Mouse (Mus musculus) forebrain, embryonic 16.5 days (tissue): ENCODE data around the gene Zfp57. TPM values are rescaled to one million over a fixed set of nuclear protein-coding genes. Genes with fewer than 3 reads are reported as not detected.
"Not testable (repeated sequence)": the region's sequence is repeated elsewhere in the genome, so short reads cannot be mapped to it uniquely, and the experiment has no call there.

Experiments
- ATAC-seq: fragments of 200-750 bp; cut with Nextera tagmentation; 2 replicates; pipeline ENCODE4 v1.8.0; 2017; ENCODE audit warnings: mild to moderate bottlenecking, moderate library complexity
- H3K27ac ChIP-seq: fragments of 300-500 bp; sonication (generic); 2 replicates; pipeline ENCODE4 v1.5.1; 2014; ENCODE audit warnings: low read length, control low read depth
- H3K27me3 ChIP-seq: fragments of 300-500 bp; sonication (generic); replicated peaks from 2 replicates; pipeline ENCODE4 v1.6.1; 2014; ENCODE audit warnings: low read length; ENCODE audit not compliant: control insufficient read depth, insufficient read depth
- H3K36me3 ChIP-seq: fragments of 300-500 bp; sonication (generic); 2 replicates; pipeline ENCODE4 v1.6.1; 2014; ENCODE audit not compliant: control insufficient read depth, insufficient read depth
- H3K4me1 ChIP-seq: fragments of 300-500 bp; sonication (generic); replicated peaks from 2 replicates; pipeline ENCODE4 v1.6.1; 2014; ENCODE audit warnings: low read length; ENCODE audit not compliant: control insufficient read depth, insufficient read depth
- H3K4me2 ChIP-seq: fragments of 300-500 bp; sonication (generic); 2 replicates; pipeline ENCODE4 v1.6.1; 2014; ENCODE audit warnings: mild to moderate bottlenecking, low read length, control low read depth
- H3K4me3 ChIP-seq: fragments of 300-500 bp; sonication (generic); replicated peaks from 2 replicates; pipeline ENCODE4 v1.5.1; 2014; ENCODE audit warnings: mild to moderate bottlenecking, low read length, control low read depth
- H3K9ac ChIP-seq: fragments of 300-500 bp; sonication (generic); replicated peaks from 2 replicates; pipeline ENCODE4 v1.6.1; 2014; ENCODE audit warnings: low read depth, low read length, control low read depth
- H3K9me3 ChIP-seq: fragments of 300-500 bp; sonication (generic); 2 replicates; pipeline ENCODE4 v1.6.1; 2016; ENCODE audit warnings: low read length; ENCODE audit not compliant: control insufficient read depth
- WGBS: fragments of 180-500 bp; shearing (Covaris S2); extraction: QIAGEN DNeasy Blood & Tissue Kit; methylation state at CpG from one replicate; pipeline ENCODE4 v1.1.7; 2014; 5-methylcytosine and 5-hydroxymethylcytosine counted together
- polyA plus RNA-seq: library from polyadenylated mRNA; unstranded; fragments of >200 nt; fragmentation: Nextera tagmentation; extraction: Ambion mirVana; gene quantifications from 2 replicates; pipeline ENCODE4 v1.2.1, GENCODE M21; 2015

Gene Zfp57
- polyA plus RNA-seq, 1 experiment from 2014 or later = 383 TPM

- peaks cover 43% of the 10 kb centered on the region for H3K36me3 ChIP-seq
These were observed 7.2 kb downstream of the Zfp57 start for GRCm38 (mm10) chr17:37008161-37008560.

GRCm38 (mm10) chr17:37009460-37010042 lies 8.6 kb downstream of the Zfp57 start:
- no peak overlapping the region for H3K9ac ChIP-seq
- H3K27me3 ChIP-seq = no peaks in the 10 kb centered on the region
- H3K27ac ChIP-seq = no peak overlapping the region
- H3K4me3 ChIP-seq = no peak overlapping the region
- H3K4me1 ChIP-seq = peaks cover 12% of the 10 kb centered on the region
- H3K4me2 ChIP-seq = no peak overlapping the region
- peaks cover 43% of the 10 kb centered on the region for H3K36me3 ChIP-seq
- WGBS = 94% methylated on average over 17 of the region's 17 CpGs
- no peak for ATAC-seq
- H3K9me3 ChIP-seq = no peaks in the 10 kb centered on the region

More at GRCm38 (mm10) chr17:37008161-37008560, 7.2 kb downstream of the Zfp57 start:
- H3K27ac ChIP-seq = no peak overlapping the region
- H3K4me2 ChIP-seq = no peak overlapping the region
- peaks cover 21% of the 10 kb centered on the region for H3K4me1 ChIP-seq
- H3K9ac ChIP-seq = no peak overlapping the region
- no peaks in the 10 kb centered on the region for H3K27me3 ChIP-seq
- no peak for ATAC-seq
- no peaks in the 10 kb centered on the region for H3K9me3 ChIP-seq
- H3K4me3 ChIP-seq = no peak overlapping the region
- 89% methylated on average over 6 of the region's 6 CpGs for WGBS

- Histone ChIP-seq H3K9ac (no peak overlapping the region), H3K27me3 (no peaks in the 10 kb centered on the region), H3K4me1 (0 out of 2 replicates have a peak, but pooled peaks cover 5% of the 10 kb centered on the region), H3K9me3 (no peaks in the 10 kb centered on the region), H3K4me2 (no peak overlapping the region), H3K36me3 (peaks cover 34% of the 10 kb centered on the region), H3K27ac (no peak overlapping the region), H3K4me3 (no peak overlapping the region)
- no peak for ATAC-seq
- WGBS = 69% methylated on average over 3 of the region's 3 CpGs
These were observed 10.8 kb downstream of the Zfp57 start for GRCm38 (mm10) chr17:37011719-37012118.

GRCm38 (mm10) chr17:37012141-37012540 lies 11.2 kb downstream of the Zfp57 start:
- H3K27me3 ChIP-seq = no peaks in the 10 kb centered on the region
- no peak overlapping the region for H3K4me3 ChIP-seq
- WGBS = 91% methylated on average over 5 of the region's 5 CpGs
- no peaks in the 10 kb centered on the region for H3K9me3 ChIP-seq
- H3K4me2 ChIP-seq = no peak overlapping the region
- H3K9ac ChIP-seq = no peak overlapping the region
- H3K27ac ChIP-seq = no peak overlapping the region
- peaks cover 32% of the 10 kb centered on the region for H3K36me3 ChIP-seq
- peak; percentile 14; the same call in 1 of the 2 replicates for ATAC-seq
- H3K4me1 ChIP-seq = 0 out of 2 replicates have a peak, but pooled peaks cover 4% of the 10 kb centered on the region

GRCm38 (mm10) chr17:37016333-37016732 lies 15.4 kb downstream of the Zfp57 start:
- no peaks in the 10 kb centered on the region for H3K36me3 ChIP-seq
- H3K27me3 ChIP-seq = no peaks in the 10 kb centered on the region
- ATAC-seq = no peak
- H3K9ac ChIP-seq = no peak overlapping the region
- H3K4me2 ChIP-seq = no peak overlapping the region
- H3K9me3 ChIP-seq = no peaks in the 10 kb centered on the region
- H3K27ac ChIP-seq = no peak overlapping the region
- no peaks in the 10 kb centered on the region for H3K4me1 ChIP-seq
- H3K4me3 ChIP-seq = no peak overlapping the region

GRCm38 (mm10) chr17:37018328-37018727 lies 17.4 kb downstream of the Zfp57 start:
- no peak for ATAC-seq
- Histone ChIP-seq H3K9ac (no peak overlapping the region), H3K9me3 (no peaks in the 10 kb centered on the region), H3K36me3 (no peaks in the 10 kb centered on the region), H3K4me2 (no peak overlapping the region), H3K4me1 (no peaks in the 10 kb centered on the region), H3K27ac (no peak overlapping the region), H3K27me3 (no peaks in the 10 kb centered on the region), H3K4me3 (no peak overlapping the region)
- WGBS = 46% methylated on average over 3 of the region's 3 CpGs

GRCm38 (mm10) chr17:37019242-37019641 lies 18.3 kb downstream of the Zfp57 start:
- H3K27me3 ChIP-seq, ATAC-seq, H3K4me2 ChIP-seq, H3K36me3 ChIP-seq, H3K27ac ChIP-seq, H3K4me3 ChIP-seq, H3K9me3 ChIP-seq, H3K9ac ChIP-seq, H3K4me1 ChIP-seq: not testable (repeated sequence)
- WGBS = 87% methylated on average over 5 of the region's 5 CpGs

GRCm38 (mm10) chr17:37022628-37023576 lies 21.9 kb downstream of the Zfp57 start, which contains the start of gene Mog:
TSS of gene Mog (minus strand) at chr17:37023398.
- WGBS = 78% methylated on average over 9 of the region's 9 CpGs
- no peak for ATAC-seq
- Histone ChIP-seq H3K4me2 (no peak within 1 kb of the TSS), H3K27ac (no peak within 1 kb of the TSS), H3K4me3 (no peak within 1 kb of the TSS), H3K9me3 (no peaks in the 10 kb centered on the region), H3K27me3 (no peaks in the 10 kb centered on the region), H3K9ac (no peak within 1 kb of the TSS), H3K36me3 (no peaks in the 10 kb centered on the region), H3K4me1 (no peaks in the 10 kb centered on the region)

- H3K27ac ChIP-seq = no peak overlapping the region
- no peak overlapping the region for H3K9ac ChIP-seq
- no peaks in the 10 kb centered on the region for H3K36me3 ChIP-seq
- H3K4me3 ChIP-seq = no peak overlapping the region
- H3K9me3 ChIP-seq = no peaks in the 10 kb centered on the region
- H3K27me3 ChIP-seq = no peaks in the 10 kb centered on the region
- peaks cover 4% of the 10 kb centered on the region; the same call in 1 of the 2 replicates for H3K4me1 ChIP-seq
- WGBS = 44% methylated on average over 2 of the region's 2 CpGs
- ATAC-seq = no peak
- no peak overlapping the region for H3K4me2 ChIP-seq
These were observed 25.5 kb downstream of the Zfp57 start for GRCm38 (mm10) chr17:37026425-37026824.
